ENCODE assay signal across 19 mouse cellular contexts in genomic region chr13:51766756-51767155, GRCm38 (mm10). TPM values are rescaled to one million over a fixed set of nuclear protein-coding genes. Genes with fewer than 3 reads are reported as not detected.
DNase-seq lines count a peak whose midpoint lies in the region; TF ChIP-seq lines count a peak whose summit lies in the region.
"Had no signal": no experiment of that assay in that cellular context is flagged by ENCODE, and none has a peak within 500 bp of the region (broad histone marks: within the 10 kb centered on the region; RNA-seq: fewer than 3 reads in every experiment).

No protein-coding gene starts in this region.

- DNase-seq in kidney, adult 9 months: peak; percentile 59
- DNase-seq in kidney, adult 8-10 months: no peak
- no peak for DNase-seq in spleen, adult 2 months (ENCODE audit: low read depth in 1 of 2, low spot score in 2 of 2)
- DNase-seq in spleen, adult 18-20 months: no peak
- DNase-seq: adrenal gland, adult 2 months; adrenal gland, postnatal 10 days; adrenal gland, postnatal 25 days; cerebellum, adult 11 months; cerebellum, adult 18-20 months; cerebellum, adult 8-10 months; cerebellum, adult 9-11 months; cerebellum, postnatal 14 days; cerebellum, postnatal 36 days; embryo, embryonic 11 days had no signal

- H3K36me3 ChIP-seq in spleen, adult 2 months (ENCODE audit: control insufficient read depth, insufficient read depth, low read length): peaks cover 4% of the 10 kb centered on the region
- H3K36me3 ChIP-seq: embryonic facial prominence, embryonic 13.5 days; embryonic facial prominence, embryonic 15.5 days; forebrain, embryonic 10.5 days; forebrain, embryonic 12.5 days had no signal

- peaks cover 61% of the 10 kb centered on the region; the same call in 1 of the 2 replicates for H3K4me1 ChIP-seq in spleen, adult 2 months (ENCODE audit: control insufficient read depth, insufficient read depth, insufficient read length)

- no peak for TF ChIP-seq CTCF in spleen, adult 2 months (IDR thresholded peaks at IDR 0.05; ENCODE audit: extremely low read depth, insufficient read depth, insufficient read length, insufficient replicate concordance)

- no peak for TF ChIP-seq POLR2A in spleen, adult 2 months (IDR thresholded peaks at IDR 0.05; ENCODE audit: low read depth, low read length)

- 84% methylated on average over 4 of the region's 4 CpGs for WGBS in spleen, adult 2 months

- no peaks in the 10 kb centered on the region for H3K27me3 ChIP-seq in spleen, adult 2 months (ENCODE audit: control insufficient read depth, insufficient read depth, low read length)
- H3K27me3 ChIP-seq: embryonic facial prominence, embryonic 13.5 days; embryonic facial prominence, embryonic 15.5 days; forebrain, embryonic 12.5 days had no signal

- no peak overlapping the region for H3K4me3 ChIP-seq in spleen, adult 2 months (ENCODE audit: extremely low read depth, insufficient read depth, insufficient read length)
- H3K4me3 ChIP-seq: embryonic facial prominence, embryonic 13.5 days; embryonic facial prominence, embryonic 15.5 days; erythroblast, embryonic 14.5 days; forebrain, embryonic 10.5 days; forebrain, embryonic 12.5 days had no signal

- H3K27ac ChIP-seq in spleen, adult 2 months (ENCODE audit: insufficient read depth, low read length): peak overlapping the region; percentile 90; the same call in 1 of the 2 replicates
- H3K27ac ChIP-seq: embryonic facial prominence, embryonic 13.5 days; embryonic facial prominence, embryonic 15.5 days; forebrain, embryonic 10.5 days; forebrain, embryonic 12.5 days had no signal

RNA-seq across cellular contexts. Expression of gene Sema4d, which starts 26.8 kb away (rescaled TPM):
- 77.0 and 103 TPM in 2 replicates for polyA plus RNA-seq in spleen, adult 2 months (2012; rRNA removed)
